Mouse (Mus musculus) myocyte (in vitro differentiated cells): ENCODE results near the gene Chrne.
A peak's percentile ranks its signal among the peaks of the same experiment; 100 is the strongest.

Source experiments
- POLR2AphosphoS2 ChIP-seq: IDR thresholded peaks from one replicate; pipeline ENCODE4 v1.6.1; 2011; ENCODE audit warnings: low read depth, control low read depth; ENCODE audit not compliant: insufficient read length
- USF1 ChIP-seq: IDR thresholded peaks from one replicate; pipeline ENCODE4 v1.6.1; 2011; ENCODE audit warnings: low read depth, mild to moderate bottlenecking, control low read depth, moderate library complexity

DNA sequence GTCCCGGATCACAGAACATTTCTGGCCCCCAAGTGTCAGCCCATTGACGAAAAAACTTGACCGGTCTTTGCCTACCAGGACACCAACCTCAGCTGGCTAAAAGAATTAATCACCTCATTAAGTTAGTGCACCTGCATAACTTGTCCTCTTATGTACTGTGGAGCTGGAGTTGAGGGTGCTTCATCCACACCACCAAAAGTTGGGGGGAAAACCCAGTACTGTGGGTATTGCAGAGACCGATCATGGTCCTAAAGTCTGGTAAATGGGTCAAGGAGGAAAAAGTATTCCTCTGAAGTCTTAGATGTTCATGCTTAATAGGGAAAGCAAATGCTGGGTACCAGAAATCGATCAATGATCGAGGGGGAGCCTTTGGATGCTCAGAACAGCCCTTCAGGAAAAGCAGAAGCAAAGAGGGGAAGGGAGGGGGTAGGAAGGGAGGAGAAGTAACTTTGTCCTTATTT, 33.9 kb upstream of the Chrne start:
- TF ChIP-seq USF1 (no peak), POLR2AphosphoS2 (peak; percentile 6)
